Mouse (Mus musculus) frontal cortex, adult 2 months (tissue): ENCODE measurements around the gene Gm20388. TPM values are rescaled to one million over a fixed set of nuclear protein-coding genes. Genes with fewer than 3 reads are reported as not detected.

ENCODE experiments used
- DNase-seq, 2 experiments: peaks; one replicate each; pipeline ENCODE4 v3.0.0; 2022; ENCODE audit warnings: low spot score in 1 of 2; ENCODE audit errors: extremely low spot score in 1 of 2
- polyA plus RNA-seq: library from polyadenylated mRNA; depleted of rRNA; stranded (reverse); fragments of >200 nt; gene quantifications from 2 replicates; pipeline ENCODE4 v1.2.3, GENCODE M21; 2012

Gm20388 gene
- polyA plus RNA-seq, 1 experiment: 22.2 TPM

DNA sequence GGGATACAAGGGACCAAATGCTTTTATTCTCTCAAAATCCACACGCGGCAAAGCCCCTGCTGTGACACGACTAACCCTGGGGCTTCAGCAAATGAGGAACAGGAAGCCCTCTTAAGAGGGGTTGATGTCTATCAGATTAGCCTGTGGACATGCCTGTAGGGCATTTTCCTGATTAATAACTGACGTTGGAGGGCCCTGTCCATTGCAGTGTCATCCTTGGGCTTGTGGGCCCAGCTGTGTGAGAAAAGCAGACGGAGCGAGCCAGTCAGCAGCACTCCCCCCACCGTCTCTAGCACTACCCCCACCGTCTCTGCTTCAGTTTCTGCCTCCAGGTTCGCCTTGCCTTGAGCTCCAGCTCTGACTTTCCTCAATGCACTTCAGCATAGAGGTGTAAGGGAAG, 2856.6 kb downstream of the Gm20388 start:
- no peak for DNase-seq

DNA sequence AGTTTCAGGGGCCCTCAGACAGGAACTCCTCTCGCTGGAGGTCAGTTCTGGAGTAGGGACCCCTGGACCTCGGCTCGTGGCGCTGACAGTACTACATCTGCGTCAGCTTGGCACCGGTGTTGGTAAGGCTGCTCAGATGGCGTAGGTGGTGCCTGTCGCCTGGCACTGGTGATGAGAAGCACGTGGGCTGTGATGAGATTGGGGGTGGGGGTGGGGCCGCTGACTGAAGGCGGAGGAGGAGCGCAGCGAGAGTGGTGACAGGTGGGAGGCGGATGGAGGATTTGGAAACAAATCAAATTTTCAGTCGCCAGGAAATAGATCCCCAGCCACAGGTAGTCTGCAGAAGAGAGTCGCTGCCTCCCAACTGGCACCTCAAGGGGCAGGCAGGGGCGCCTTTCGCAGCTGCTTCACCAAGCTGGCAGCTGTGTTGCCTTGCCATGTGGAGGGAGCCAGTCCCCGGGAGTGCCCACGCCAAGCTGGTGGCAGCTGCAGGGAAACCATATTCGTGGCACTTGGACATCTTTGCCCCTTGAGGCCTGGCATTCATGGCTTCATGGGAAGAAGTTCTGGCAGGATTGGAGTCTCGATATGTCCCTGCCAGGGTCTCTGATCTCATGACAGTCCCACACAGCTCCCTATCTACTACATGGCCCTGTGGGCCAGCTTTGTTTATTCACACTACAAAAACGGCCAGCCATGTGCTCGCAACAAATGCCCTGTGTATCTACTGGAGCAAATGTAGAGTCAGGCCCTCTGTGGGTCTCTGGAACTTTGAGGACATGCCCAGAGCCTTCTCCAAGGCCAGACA, 2858.8 kb downstream of the Gm20388 start:
- DNase-seq: peak in 1 of 2 experiments; percentile 72

DNA sequence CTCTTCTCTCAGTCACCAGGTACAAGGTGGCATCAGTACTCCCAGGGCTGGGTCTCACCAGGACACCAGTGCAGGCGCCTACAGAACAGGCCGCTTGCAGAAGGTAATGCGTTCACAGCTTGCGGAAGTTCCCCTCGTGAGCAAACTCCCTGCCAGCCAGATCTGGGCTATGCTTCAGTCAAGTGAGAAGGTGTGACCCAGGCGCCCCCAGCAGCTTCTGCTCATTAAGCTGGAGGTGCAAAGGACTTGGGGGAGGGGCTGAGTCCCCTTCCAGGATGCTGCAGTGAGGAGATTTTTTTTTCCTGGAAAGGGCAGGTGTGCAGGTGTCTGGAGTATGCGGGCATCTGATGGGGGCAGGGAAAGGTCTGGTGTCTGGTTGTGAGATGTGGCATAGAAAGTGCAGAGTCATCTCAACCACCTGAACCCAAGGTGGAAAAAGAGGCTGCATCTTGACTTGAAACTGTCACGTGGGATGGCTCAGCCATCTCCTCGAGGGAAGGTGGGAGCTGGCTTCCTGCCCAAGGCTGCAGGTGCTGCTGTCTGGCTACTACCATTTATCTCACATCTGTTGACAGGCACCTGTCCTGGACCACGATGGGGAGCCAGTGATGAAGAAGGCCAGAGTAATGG, 2861.9 kb downstream of the Gm20388 start:
- DNase-seq: no peak

DNA sequence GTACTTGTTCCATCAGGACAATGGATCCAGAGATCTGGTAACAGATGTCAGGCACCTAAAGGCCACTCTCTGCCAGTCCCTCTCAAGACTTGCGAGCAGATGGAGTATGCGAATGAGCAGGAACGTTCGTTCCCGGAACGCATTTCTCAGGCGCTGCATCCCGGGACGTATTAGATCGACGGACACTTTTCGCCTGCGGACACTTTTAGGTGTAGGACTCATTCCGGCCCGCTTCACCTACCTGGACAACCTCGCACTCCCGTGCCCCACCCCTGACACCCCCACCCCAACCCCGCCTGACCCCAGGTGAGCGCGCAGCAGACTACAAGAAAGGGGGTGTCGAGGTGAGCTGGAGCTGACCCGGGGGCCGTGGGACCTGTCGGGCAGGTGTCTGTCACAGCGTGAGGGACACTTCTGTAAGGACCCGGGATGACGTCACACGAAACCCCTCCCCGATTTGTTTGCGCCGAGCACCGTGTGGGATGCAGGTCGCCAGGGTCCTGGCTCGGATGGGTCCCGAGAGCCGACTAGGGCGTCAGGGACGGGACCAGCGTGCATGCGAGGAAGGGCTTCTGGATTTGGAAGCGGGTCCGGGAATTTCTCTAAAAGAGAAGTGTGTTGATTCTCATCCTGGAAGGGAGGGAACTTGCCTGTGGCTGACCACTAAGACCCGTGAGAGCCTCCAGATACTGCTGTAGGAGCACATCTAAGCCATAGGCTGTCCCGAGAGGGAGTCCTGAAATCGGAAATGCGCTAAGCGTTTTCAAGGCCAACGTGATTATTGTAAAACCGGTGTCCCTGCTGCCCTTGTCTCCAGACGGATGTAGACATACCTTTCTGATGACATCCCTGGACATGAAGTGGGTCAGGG, 2864.9 kb downstream of the Gm20388 start, which contains the start of gene Acsf3:
Gene Acsf3 (plus strand): TSS at position 202 of the 871 bp plus-strand sequence.
- peak; percentile 8 to 68 for DNase-seq

DNA sequence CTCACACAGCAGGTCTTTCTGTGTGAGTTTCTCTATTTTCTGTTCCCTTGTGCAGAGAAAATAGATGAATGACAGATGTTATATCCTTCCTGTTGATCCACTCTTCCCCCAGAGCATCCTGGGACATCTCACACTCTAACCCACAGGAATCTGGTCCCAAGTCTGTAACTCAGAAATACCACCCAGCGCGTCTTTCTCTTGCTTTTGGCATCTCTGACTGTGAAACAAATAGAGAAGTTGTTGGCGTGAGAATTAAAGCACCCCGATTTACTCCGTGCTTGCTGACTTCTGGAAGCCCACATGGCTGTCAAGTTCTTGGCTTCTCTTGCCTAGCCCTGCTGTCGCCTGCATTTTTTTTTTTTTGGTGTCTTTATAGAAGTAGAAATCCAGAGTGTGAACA, 2867.1 kb downstream of the Gm20388 start:
- peak in 1 of 2 experiments; percentile 25 for DNase-seq

DNA sequence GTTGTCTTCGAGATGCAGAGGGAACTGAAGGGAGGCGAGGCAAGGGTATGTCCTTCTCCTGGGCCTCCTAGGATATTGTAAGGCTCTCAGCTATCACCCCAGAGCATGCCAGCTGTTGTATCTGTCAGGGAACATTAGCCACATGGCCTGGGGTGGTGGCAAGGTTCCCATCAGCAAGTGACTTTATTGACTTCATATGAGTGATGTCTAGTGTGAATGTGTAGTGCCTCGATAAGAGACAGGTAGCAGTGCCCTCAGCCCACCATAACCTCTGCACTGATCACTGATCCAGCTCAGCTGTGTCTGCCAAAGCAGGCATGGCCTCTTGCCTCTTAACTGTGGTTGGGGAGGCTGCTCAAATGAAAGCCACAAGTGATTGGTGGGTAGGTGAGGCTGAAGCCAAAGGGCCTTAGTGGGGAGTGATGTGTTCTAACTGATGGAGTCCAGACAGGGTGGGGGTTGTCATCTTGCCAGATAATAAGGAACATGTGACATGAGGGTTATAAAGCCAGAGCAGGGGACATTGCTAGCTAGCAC, 2868.1 kb downstream of the Gm20388 start:
- no peak for DNase-seq

DNA sequence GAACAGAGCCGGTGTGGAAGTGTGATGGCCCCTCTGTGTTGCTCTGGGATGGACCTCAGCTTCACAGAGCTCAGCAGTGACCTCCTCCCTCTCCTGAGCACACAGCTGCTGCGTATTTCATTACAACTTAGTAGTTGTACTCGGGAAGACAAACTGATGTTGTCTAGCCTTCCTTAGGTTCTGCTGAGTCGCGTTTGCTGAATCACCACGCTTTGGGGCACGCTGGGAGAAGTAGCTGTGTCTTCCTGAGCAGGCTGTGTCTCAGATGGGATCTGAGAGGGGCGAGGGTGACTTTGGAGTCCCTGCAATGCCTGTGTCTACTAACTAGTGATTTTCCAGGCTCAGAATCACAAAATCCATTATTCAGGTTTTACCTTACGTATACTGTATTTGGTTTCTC, 2868.6 kb downstream of the Gm20388 start:
- DNase-seq: no peak

DNA sequence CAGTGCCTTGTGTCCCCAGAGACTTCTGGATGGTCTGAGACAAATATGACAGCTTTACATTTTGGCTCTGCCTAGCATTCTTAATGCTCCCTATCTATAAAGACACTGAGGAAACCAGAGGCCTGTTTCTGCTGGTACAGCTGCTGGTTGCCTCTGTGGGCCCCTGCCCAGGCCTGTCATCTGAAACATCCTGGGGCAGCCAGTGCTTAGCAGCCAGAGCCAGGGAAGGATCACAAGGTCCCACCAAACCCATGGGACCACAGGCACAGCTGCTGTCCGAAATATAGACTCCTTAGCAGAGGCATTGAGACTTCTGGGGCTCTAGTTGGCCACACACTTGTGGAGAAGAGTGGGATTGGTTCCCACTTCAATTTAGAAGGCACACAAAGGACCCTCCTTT, 2874.1 kb downstream of the Gm20388 start:
- DNase-seq: no peak

DNA sequence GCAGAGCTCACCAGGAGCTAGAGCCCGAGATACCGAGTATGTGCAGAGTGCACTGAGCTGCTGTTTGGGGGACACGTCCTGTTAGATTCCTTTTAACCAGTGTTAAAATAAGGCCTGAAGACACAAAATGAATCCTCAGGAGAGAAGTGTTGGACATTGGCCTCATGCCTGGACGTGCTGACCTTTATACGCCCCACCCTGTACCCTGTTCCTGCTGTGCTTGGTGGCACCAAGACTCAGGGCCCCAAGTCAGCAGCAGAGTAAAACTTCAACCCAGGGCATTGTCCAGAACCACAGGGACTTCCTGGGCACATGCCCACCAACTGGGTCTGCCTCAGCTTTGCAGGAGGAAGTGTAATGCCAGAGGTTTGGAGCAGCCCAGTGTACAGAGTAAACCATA, 2879.2 kb downstream of the Gm20388 start:
- DNase-seq: no peak

DNA sequence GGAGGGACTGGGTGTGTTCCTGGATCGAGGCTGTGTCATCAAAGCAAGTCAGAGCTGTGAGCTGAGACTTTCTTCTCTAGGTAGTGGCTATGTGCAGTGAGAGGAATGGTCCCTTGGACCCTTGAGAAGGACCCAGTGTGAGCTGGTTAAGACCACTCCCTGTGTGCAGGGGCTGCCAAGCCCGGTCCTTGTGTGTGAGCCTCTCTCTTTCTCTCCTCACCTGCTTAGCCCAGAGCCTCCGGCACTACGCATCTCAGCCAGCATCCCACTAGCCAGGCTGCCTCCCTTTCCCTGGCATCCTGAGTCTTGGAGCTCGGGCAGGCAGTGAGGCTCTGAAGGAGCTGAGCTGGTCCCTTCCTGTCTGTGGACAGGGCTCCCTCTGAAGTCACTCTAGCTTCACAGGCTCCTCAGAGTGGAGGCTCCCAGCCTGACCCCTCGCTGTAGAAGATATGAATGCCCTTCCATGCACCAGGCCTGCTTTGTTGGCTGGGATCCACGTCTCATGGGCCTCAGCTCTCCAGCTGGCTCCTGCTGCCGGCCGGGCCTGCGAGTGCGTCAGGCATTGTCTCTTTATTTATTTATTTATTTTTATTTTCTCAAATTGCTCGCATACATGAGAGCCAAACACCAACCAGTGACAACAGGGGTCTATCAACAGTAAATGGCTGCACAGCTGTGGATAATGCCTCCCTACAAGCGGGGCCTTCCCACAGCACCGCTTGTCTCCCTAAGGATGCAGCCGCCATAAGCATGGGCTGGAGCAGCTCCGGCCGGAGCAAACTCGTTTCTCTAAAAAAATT, 2882.9 kb downstream of the Gm20388 start:
- DNase-seq: no peak

DNA sequence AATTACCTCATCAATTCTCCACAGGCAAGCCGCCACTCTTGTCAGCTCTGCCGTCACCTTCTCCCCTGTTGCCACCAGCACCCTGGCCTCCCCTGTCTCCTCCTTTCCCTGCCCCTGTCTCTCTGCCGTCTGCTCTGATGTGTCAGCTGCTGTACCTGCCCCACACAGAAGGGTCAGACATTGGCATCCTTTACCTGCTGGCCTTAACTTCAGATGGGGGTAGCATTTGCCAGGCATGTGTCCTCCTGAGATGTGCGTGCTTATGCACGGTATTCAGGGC, 2883.5 kb downstream of the Gm20388 start:
- DNase-seq: no peak

DNA sequence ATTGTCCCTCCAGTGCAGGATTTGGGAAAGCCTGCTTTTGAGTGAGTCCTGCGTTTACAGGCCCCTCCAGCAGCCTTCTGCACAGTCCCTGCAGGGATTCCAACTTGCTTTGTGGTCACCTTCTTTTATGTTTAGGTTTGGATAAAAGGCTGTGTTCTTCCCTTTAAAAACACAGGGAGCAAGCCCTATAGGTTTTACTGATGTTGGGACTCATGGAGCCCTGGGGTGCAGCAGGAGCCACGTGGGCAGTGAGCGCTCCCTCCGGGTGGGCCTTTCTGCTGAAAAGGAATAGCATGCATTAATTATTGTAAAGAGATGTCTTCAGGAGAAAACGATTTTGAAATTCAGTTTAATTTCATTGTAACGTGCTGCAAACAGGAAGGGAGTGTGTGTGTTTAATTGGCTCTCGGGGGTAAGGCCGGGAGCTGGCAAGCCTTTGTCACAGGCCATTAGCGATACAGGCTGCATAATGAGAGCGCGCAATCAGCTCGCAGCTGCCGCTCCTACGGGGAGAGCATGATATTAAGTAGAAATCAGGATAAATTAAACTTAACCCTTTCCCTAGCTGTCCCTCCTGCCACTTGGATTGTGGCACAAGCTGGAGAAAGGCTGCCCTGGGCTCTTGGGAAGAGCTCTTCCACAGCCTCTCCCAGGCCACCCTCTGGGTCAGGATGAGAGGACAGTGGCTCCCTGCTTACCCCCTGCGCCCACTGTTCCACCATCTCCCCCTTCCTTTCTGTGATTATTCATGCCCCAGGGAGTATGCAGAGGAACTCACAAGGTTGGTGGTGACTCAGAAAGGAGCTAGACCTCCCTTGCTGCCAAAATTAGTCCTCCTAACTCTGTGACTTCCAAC, 2893.5 kb downstream of the Gm20388 start:
- DNase-seq: peak in 1 of 2 experiments; percentile 20

DNA sequence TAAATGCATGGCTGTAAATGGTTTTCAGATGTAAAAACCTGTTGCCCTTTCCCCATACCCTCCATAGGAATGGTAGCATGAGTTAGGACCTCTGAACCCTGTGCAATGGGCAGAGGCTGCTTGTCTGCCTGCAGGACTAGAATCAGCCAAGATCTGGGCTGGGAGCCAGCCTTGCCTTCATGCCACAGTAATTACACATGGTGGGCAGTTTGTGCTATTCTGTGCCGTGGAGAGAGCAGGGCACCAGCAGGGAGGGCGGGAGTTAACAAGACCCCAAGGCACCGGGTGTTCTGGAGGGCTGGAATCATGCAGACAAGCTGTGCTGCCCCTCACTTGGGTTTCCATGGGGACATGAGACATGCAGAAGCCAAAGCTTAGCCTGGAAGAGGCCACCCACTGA, 2894.7 kb downstream of the Gm20388 start:
- DNase-seq: peak in 1 of 2 experiments; percentile 32

DNA sequence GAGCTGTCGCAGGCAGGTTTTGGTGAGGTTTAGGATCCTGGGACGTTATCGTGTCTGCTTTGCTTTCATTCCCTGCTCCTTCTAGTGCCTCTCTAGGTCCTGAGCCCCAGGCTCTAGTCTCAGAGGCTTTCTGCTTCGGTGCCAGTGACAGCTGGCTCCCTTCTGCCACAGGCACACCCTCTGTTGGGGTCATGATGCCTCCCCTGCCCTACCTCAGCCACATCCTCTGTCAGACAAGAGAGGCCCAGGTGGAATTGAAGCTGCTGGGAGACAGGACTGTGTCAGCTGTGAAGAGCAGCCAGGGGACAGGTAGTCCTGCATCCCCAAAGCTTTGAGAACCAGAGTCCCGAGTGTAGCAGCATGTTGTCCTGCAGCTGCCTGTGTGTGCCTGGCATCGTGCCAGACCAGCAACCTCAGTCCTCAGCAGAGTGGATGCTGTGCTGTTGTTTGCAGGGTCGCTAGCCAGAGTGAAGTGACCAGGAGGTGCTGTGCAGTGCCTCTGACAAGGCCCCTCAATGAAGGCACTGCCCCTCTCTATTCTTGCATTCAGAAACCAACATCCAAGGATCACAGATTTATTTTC, 2896.4 kb downstream of the Gm20388 start:
- DNase-seq: no peak

DNA sequence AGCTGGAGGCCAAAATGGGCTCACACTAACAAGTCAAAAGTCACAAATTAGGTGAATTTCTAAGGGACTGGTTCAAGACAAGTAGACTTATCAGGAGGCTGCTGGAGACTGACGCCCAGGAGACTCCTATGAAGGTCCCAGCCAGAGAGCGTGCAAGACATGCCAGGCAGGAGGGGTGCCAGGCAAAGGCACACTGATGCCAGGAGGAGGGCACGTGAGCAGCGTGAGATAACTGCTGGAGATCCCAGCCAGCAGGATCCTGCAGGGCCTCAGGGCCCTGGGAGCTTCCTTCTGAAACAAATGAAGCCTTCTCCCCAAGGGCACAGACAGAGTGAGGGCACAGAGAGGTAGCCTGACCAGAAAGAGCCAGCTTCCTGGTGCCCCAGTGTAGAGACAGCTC, 2897.3 kb downstream of the Gm20388 start:
- DNase-seq: no peak

DNA sequence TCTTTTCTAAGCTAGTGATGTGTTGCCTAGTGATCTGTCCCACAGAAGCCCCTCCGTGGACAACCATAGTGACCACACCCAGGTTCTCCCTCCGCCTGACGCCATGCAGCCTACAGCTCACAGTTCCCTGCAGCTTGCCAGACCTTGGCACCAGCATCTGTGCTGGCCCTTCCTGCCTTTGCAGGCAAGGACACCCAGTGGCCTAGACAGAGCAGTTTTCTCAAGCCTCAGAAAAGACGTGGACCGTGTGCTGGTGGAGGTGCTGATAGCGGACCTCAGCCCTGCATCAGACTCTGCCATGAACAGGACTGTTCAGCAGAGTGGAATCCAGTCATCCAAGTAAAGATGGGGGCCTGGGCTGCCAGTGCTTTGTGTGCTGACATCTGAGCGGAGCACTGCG, 2899.7 kb downstream of the Gm20388 start:
- DNase-seq: no peak

DNA sequence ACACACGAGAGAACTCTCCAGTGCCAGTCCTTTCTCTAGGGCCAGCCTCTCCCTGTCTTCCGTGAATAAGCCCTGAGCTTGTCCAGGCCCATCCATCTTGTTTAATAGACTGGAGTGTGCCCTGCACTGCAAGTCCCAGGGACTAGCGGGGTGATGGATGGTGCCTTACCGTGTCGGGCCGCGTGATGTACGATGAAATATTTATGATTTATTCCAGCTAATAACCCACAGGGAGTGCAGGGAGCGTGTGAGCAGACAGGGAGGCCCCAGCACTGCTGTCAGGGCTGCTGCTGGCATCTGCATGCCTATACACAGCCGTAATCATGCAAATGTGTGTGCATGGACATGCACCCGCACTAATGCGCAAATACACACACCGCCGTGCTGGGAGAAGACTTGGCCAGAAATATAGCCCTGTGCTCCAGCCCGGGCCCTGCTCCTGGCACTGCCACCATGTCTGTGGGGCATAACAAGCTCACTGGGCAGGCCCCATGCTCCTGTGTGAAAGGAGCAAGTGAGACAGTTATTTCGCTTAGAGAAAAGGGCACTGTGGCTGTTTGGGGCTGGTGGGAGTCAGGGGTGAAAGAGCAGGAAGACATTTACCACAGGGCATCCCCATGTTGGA, 2901.3 kb downstream of the Gm20388 start:
- no peak for DNase-seq

DNA sequence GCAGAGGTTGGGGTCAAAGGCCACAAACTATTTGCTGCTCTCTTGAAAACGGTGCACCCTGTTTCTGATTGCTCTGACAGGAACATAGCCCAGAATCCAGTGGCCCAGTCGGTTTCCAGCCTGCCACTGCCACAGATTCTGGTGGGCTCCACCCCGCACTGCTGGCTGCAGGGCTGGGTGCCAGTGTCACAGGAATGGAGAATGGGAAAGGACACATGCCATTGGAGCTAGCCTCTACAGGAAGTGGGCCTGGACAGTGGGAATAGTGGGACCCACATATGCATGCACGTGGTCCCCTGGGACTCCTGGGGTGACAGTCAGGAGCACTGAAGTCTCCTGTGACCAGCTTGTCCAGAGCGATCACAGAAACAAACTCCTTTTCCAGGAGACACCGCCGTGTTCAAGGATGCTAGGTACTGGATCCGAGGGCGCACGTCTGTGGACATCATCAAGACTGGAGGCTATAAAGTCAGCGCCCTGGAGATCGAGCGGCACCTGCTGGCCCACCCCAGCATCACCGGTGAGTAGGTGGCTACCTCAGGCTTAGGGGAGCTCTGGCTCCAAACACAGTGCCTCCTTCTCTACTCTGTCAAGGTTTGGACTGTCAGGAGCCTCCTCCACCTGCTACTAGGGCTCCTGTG, 2902.1 kb downstream of the Gm20388 start:
- no peak for DNase-seq
